Mouse (Mus musculus) splenic B cell, adult 2 months (primary cell): ENCODE data around the gene Adcy2.

Experiments used
- DNase-seq: peaks from one replicate; pipeline ENCODE4 v3.0.0-alpha.2; 2011; ENCODE audit warnings: low read depth, low spot score
- H3K27me3 ChIP-seq: 2 replicates; pipeline ENCODE4 v1.6.1; 2012; ENCODE audit warnings: mild to moderate bottlenecking, low read length, moderate library complexity, mixed read lengths; ENCODE audit not compliant: control insufficient read depth, poor library complexity, insufficient read depth, severe bottlenecking
- H3K36me3 ChIP-seq: 2 replicates; pipeline ENCODE4 v1.6.1; 2012; ENCODE audit warnings: mild to moderate bottlenecking, low read length, moderate library complexity, mixed read lengths; ENCODE audit not compliant: control insufficient read depth, poor library complexity, insufficient read depth, severe bottlenecking

Adcy2 gene

GRCm38 (mm10) chr13:68826461-68826860, 172.9 kb downstream of the Adcy2 start:
- no peak for DNase-seq
- no peaks in the 10 kb centered on the region for H3K27me3 ChIP-seq

GRCm38 (mm10) chr13:68820858-68821579, 178.3 kb downstream of the Adcy2 start:
- DNase-seq = no peak

More at GRCm38 (mm10) chr13:68826461-68826860, 172.9 kb downstream of the Adcy2 start:
- H3K36me3 ChIP-seq = no peaks in the 10 kb centered on the region

DNA sequence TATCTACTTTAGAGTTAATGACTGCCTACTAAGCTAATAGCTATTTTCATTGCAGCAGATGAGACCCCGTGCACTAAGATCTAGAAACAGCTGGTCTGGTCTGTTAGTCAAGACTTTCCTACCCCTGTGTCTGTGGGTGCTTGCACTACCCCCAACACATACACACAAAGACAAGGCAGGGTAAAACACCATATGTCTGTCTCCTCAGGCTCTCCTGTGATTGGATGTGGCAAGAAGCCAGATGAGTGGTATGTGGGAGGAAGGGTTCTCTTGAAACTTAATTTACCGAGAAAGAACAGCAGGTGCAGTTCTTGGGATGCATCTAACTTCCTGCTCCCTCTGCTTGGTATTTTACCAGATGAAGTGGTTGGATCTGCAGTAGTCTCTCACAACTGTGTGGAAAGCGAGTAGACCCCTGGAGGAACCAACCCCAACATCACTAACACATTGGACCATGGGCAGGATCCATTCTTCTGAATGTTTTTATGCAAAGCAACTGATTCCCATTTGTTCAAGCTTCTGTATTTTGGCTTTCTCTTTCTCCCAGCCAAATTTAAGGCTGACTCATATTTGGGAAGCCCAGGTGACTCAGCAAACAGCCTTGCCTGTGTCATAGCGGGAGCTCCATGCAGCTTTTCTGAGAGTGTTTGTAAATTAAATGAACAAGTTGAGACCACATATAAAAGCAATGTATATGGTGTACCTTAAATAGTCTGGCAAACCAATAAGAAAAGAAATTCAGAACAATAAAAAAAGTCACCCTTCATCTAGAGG, 183.4 kb downstream of the Adcy2 start:
- H3K27me3 ChIP-seq = no peaks in the 10 kb centered on the region
- no peaks in the 10 kb centered on the region for H3K36me3 ChIP-seq
- DNase-seq = no peak

More at GRCm38 (mm10) chr13:68820858-68821579, 178.3 kb downstream of the Adcy2 start:
- H3K36me3 ChIP-seq = no peaks in the 10 kb centered on the region
- H3K27me3 ChIP-seq = no peaks in the 10 kb centered on the region

DNA sequence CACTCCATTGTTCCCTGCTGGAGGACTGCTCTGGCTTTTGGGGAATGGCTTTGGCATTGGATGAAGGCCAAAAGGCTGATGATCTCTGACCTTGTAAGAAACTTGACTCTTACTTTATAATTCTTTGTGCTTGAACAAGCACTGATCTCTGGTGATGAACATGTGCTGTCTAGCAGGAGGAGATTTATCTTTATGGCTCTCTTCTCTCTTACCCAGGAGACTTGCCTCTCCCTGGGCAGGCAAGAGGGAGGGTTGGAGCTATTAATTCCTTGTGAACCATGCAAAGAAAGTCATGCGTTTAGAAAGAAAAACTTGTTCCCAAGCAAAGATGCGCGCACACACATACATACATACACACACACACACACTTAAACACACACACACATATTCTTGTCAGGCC, 188.2 kb downstream of the Adcy2 start:
- no peaks in the 10 kb centered on the region for H3K36me3 ChIP-seq
- DNase-seq = no peak
- H3K27me3 ChIP-seq = no peaks in the 10 kb centered on the region

DNA sequence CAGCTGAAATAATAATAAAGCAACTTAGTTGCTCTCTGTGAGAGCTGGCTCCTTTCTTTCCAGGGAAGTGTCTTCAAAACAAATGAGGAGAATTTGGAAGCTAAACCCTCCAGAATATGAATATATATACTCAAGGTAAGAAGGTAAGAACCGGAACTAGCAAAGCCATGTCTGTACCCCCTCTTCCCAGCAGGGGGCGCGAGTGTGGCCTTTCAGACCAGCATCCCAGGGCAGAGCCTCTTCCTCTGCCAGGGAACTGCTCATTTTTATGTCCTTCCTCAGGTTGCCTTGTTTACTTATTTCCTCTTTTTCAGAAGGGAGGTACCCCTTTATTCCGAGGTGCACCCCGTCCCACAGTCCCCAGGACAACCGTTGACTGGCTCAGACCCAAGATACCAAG, 199.6 kb downstream of the Adcy2 start:
- Histone ChIP-seq H3K27me3 (no peaks in the 10 kb centered on the region), H3K36me3 (no peaks in the 10 kb centered on the region)
- DNase-seq = no peak

DNA sequence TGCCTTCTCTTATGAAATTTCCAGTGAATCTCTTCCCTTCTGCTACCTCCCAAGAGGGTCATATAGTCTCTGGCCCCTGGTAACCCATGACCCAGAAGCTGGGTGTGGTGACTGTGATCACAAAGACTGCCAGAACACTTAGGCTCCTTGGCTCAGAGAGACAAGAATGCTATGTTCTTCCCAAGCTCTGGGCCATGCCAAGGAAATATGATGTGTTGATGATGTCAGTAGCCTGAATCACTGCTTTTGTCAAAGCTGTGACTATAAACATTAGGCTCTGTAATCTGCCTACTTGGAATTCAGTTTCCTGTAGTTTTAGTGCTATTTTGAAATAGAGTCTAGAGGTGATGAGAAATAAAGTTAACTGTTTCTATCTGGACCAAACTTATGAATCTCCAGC, 206.1 kb downstream of the Adcy2 start:
- no peaks in the 10 kb centered on the region for H3K36me3 ChIP-seq
- no peaks in the 10 kb centered on the region for H3K27me3 ChIP-seq
- DNase-seq = no peak

- DNase-seq = no peak
- Histone ChIP-seq H3K36me3 (no peaks in the 10 kb centered on the region), H3K27me3 (no peaks in the 10 kb centered on the region)
These were observed 211.9 kb downstream of the Adcy2 start for GRCm38 (mm10) chr13:68787286-68788061.

- Histone ChIP-seq H3K36me3 (no peaks in the 10 kb centered on the region), H3K27me3 (no peaks in the 10 kb centered on the region)
- DNase-seq = no peak
These were observed 216.2 kb downstream of the Adcy2 start for GRCm38 (mm10) chr13:68783096-68783495.

- Histone ChIP-seq H3K27me3 (no peaks in the 10 kb centered on the region), H3K36me3 (no peaks in the 10 kb centered on the region)
- DNase-seq = no peak
These were observed 221.2 kb downstream of the Adcy2 start for GRCm38 (mm10) chr13:68778011-68778672.

- H3K27me3 ChIP-seq = no peaks in the 10 kb centered on the region
- no peak for DNase-seq
- no peaks in the 10 kb centered on the region for H3K36me3 ChIP-seq
These were observed 225.6 kb downstream of the Adcy2 start for GRCm38 (mm10) chr13:68773599-68774211.

GRCm38 (mm10) chr13:68768588-68768987, 230.8 kb downstream of the Adcy2 start:
- H3K27me3 ChIP-seq = no peaks in the 10 kb centered on the region

GRCm38 (mm10) chr13:68765896-68766578, 233.3 kb downstream of the Adcy2 start:
- DNase-seq = no peak
- H3K27me3 ChIP-seq = no peaks in the 10 kb centered on the region
- no peaks in the 10 kb centered on the region for H3K36me3 ChIP-seq

More at GRCm38 (mm10) chr13:68768588-68768987, 230.8 kb downstream of the Adcy2 start:
- no peaks in the 10 kb centered on the region for H3K36me3 ChIP-seq
- DNase-seq = no peak

DNA sequence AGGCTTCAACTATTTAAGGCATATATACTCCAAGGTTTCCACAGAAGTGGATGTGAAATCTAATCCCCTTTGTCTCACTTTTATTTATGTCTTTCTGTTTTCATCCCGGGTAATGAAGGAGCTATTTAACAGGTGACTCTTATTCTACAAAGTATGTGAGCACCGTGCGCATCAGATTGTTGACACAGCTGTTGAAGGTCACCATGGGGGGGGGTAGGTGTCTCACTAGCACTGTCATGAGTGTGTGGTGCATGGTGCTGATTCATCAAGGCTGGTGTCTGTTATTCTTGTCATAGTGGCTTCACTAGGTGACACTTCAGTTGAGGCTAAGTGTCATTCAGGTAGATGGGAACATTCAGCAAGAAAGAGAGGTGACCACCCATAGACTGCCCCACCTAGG, 234.7 kb downstream of the Adcy2 start:
- no peak for DNase-seq
- Histone ChIP-seq H3K36me3 (no peaks in the 10 kb centered on the region), H3K27me3 (no peaks in the 10 kb centered on the region)

DNA sequence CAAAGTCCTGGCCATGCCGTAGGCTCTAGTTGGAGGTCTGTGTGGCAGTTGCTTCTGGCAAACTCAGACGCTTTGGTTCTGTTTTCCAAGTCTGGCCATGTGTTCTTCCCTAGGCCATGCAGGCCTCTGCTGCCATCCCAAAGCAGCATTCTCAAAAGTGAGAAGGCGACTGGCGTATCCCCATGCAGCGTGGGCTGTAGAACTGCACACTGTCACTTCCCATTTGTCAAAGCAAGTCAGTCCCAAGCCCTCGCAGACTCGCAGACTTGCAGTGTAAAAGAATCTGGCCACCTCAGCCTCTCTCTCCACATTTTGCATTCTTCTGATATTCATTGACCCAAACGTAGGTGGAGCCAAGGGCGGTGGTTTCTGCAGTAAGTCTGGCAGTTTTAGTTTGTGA, 249.5 kb downstream of the Adcy2 start:
- Histone ChIP-seq H3K27me3 (no peaks in the 10 kb centered on the region), H3K36me3 (no peaks in the 10 kb centered on the region)
- DNase-seq = no peak
